Mouse (Mus musculus): ENCODE measurements around the gene Fam163b. TPM values are rescaled to one million over a fixed set of nuclear protein-coding genes. Genes with fewer than 3 reads are reported as not detected.

Gene Fam163b
- polyA plus RNA-seq, 1 experiment: 129 TPM

GRCm38 (mm10) chr2:27083761-27084475, 58.4 kb downstream of the Fam163b start:
- Histone ChIP-seq H3K4me3 (ENCODE audit: insufficient read depth, low read length) (no peak overlapping the region), H3K27ac (ENCODE audit: insufficient read depth, low read length) (no peak overlapping the region), H3K4me1 (ENCODE audit: control insufficient read depth, insufficient read depth, low read length) (peaks cover 8% of the 10 kb centered on the region)
- TF ChIP-seq POLR2A (IDR thresholded peaks at IDR 0.05; ENCODE audit: extremely low read depth, insufficient read depth, low read length): no peak
- no peak for TF ChIP-seq CTCF (IDR thresholded peaks at IDR 0.05; ENCODE audit: extremely low read depth, insufficient read depth, low read length)

GRCm38 (mm10) chr2:27079649-27080048, 62.6 kb downstream of the Fam163b start:
- Histone ChIP-seq H3K27ac (ENCODE audit: insufficient read depth, low read length) (no peak overlapping the region), H3K4me1 (ENCODE audit: control insufficient read depth, insufficient read depth, low read length) (peaks cover 5% of the 10 kb centered on the region), H3K4me3 (ENCODE audit: insufficient read depth, low read length) (no peak overlapping the region)
- no peak for TF ChIP-seq CTCF (IDR thresholded peaks at IDR 0.05; ENCODE audit: extremely low read depth, insufficient read depth, low read length)
- no peak for TF ChIP-seq POLR2A (IDR thresholded peaks at IDR 0.05; ENCODE audit: extremely low read depth, insufficient read depth, low read length)

- TF ChIP-seq POLR2A (IDR thresholded peaks at IDR 0.05; ENCODE audit: extremely low read depth, insufficient read depth, low read length) (no peak), CTCF (IDR thresholded peaks at IDR 0.05; ENCODE audit: extremely low read depth, insufficient read depth, low read length) (no peak)
- Histone ChIP-seq H3K4me3 (ENCODE audit: insufficient read depth, low read length) (no peak within 1 kb of the TSS), H3K27ac (ENCODE audit: insufficient read depth, low read length) (no peak within 1 kb of the TSS), H3K4me1 (ENCODE audit: control insufficient read depth, insufficient read depth, low read length) (peaks cover 5% of the 10 kb centered on the region)
These were observed 63.1 kb downstream of the Fam163b start, which contains the start of gene Adamtsl2 for GRCm38 (mm10) chr2:27079152-27079584. Gene Adamtsl2 (plus strand): TSS chr2:27079379.

GRCm38 (mm10) chr2:27078312-27078711, 64.0 kb downstream of the Fam163b start:
- H3K4me1 ChIP-seq (ENCODE audit: control insufficient read depth, insufficient read depth, low read length): peaks cover 5% of the 10 kb centered on the region
- TF ChIP-seq CTCF (IDR thresholded peaks at IDR 0.05; ENCODE audit: extremely low read depth, insufficient read depth, low read length): no peak
- no peak for TF ChIP-seq POLR2A (IDR thresholded peaks at IDR 0.05; ENCODE audit: extremely low read depth, insufficient read depth, low read length)

GRCm38 (mm10) chr2:27077655-27078244, 64.5 kb downstream of the Fam163b start:
- 0 out of 2 replicates have a peak, but pooled peaks have one; percentile 20 for TF ChIP-seq CTCF (IDR thresholded peaks at IDR 0.05; ENCODE audit: extremely low read depth, insufficient read depth, low read length)
- TF ChIP-seq POLR2A (IDR thresholded peaks at IDR 0.05; ENCODE audit: extremely low read depth, insufficient read depth, low read length): no peak
- Histone ChIP-seq H3K4me3 (ENCODE audit: insufficient read depth, low read length) (no peak overlapping the region), H3K4me1 (ENCODE audit: control insufficient read depth, insufficient read depth, low read length) (peaks cover 5% of the 10 kb centered on the region), H3K27ac (ENCODE audit: insufficient read depth, low read length) (no peak overlapping the region)

More at GRCm38 (mm10) chr2:27078312-27078711, 64.0 kb downstream of the Fam163b start:
- no peak overlapping the region for H3K4me3 ChIP-seq (ENCODE audit: insufficient read depth, low read length)
- no peak overlapping the region for H3K27ac ChIP-seq (ENCODE audit: insufficient read depth, low read length)

- no peak overlapping the region for H3K4me3 ChIP-seq (ENCODE audit: insufficient read depth, low read length)
- TF ChIP-seq CTCF (IDR thresholded peaks at IDR 0.05; ENCODE audit: extremely low read depth, insufficient read depth, low read length) (peak; percentile 57), POLR2A (IDR thresholded peaks at IDR 0.05; ENCODE audit: extremely low read depth, insufficient read depth, low read length) (no peak)
- peaks cover 7% of the 10 kb centered on the region for H3K4me1 ChIP-seq (ENCODE audit: control insufficient read depth, insufficient read depth, low read length)
- no peak overlapping the region for H3K27ac ChIP-seq (ENCODE audit: insufficient read depth, low read length)
These were observed 66.8 kb downstream of the Fam163b start for GRCm38 (mm10) chr2:27075485-27075884.

- no peak for TF ChIP-seq CTCF (IDR thresholded peaks at IDR 0.05; ENCODE audit: extremely low read depth, insufficient read depth, low read length)
- TF ChIP-seq POLR2A (IDR thresholded peaks at IDR 0.05; ENCODE audit: extremely low read depth, insufficient read depth, low read length): no peak
- Histone ChIP-seq H3K4me1 (ENCODE audit: control insufficient read depth, insufficient read depth, low read length) (peaks cover 8% of the 10 kb centered on the region), H3K4me3 (ENCODE audit: insufficient read depth, low read length) (no peak overlapping the region), H3K27ac (ENCODE audit: insufficient read depth, low read length) (no peak overlapping the region)
These were observed 67.5 kb downstream of the Fam163b start for GRCm38 (mm10) chr2:27074804-27075203.

GRCm38 (mm10) chr2:27073407-27073806, 68.9 kb downstream of the Fam163b start:
- Histone ChIP-seq H3K4me3 (ENCODE audit: insufficient read depth, low read length) (no peak overlapping the region), H3K27ac (ENCODE audit: insufficient read depth, low read length) (no peak overlapping the region), H3K4me1 (ENCODE audit: control insufficient read depth, insufficient read depth, low read length) (peaks cover 4% of the 10 kb centered on the region)
- TF ChIP-seq POLR2A (IDR thresholded peaks at IDR 0.05; ENCODE audit: extremely low read depth, insufficient read depth, low read length) (no peak), CTCF (IDR thresholded peaks at IDR 0.05; ENCODE audit: extremely low read depth, insufficient read depth, low read length) (no peak)

GRCm38 (mm10) chr2:27071978-27072377, 70.3 kb downstream of the Fam163b start, which contains the start of gene Mymk:
Gene Mymk (minus strand): TSS chr2:27072179.
- H3K4me1 ChIP-seq (ENCODE audit: control insufficient read depth, insufficient read depth, low read length): peaks cover 4% of the 10 kb centered on the region
- no peak within 1 kb of the TSS for H3K4me3 ChIP-seq (ENCODE audit: insufficient read depth, low read length)
- TF ChIP-seq CTCF (IDR thresholded peaks at IDR 0.05; ENCODE audit: extremely low read depth, insufficient read depth, low read length): no peak
- TF ChIP-seq POLR2A (IDR thresholded peaks at IDR 0.05; ENCODE audit: extremely low read depth, insufficient read depth, low read length): no peak
- H3K27ac ChIP-seq (ENCODE audit: insufficient read depth, low read length): no peak within 1 kb of the TSS

GRCm38 (mm10) chr2:27071137-27071536, 71.2 kb downstream of the Fam163b start:
- Histone ChIP-seq H3K4me3 (ENCODE audit: insufficient read depth, low read length) (no peak overlapping the region), H3K27ac (ENCODE audit: insufficient read depth, low read length) (no peak overlapping the region), H3K4me1 (ENCODE audit: control insufficient read depth, insufficient read depth, low read length) (peaks cover 4% of the 10 kb centered on the region)
- TF ChIP-seq CTCF (IDR thresholded peaks at IDR 0.05; ENCODE audit: extremely low read depth, insufficient read depth, low read length) (no peak), POLR2A (IDR thresholded peaks at IDR 0.05; ENCODE audit: extremely low read depth, insufficient read depth, low read length) (no peak)
